Mouse (Mus musculus) neural tube, embryonic 14.5 days (tissue): Measurements from ENCODE around the gene Abcc12. TPM values are rescaled to one million over a fixed set of nuclear protein-coding genes. Genes with fewer than 3 reads are reported as not detected.

Experiments
- ATAC-seq: fragments of 200-750 bp; cut with Nextera tagmentation; 2 replicates; pipeline ENCODE4 v1.8.0; 2017; ENCODE audit warnings: low read depth, mild to moderate bottlenecking, moderate TSS enrichment, moderate library complexity
- H3K27ac ChIP-seq: fragments of 300-500 bp; sonication (generic); 2 replicates; pipeline ENCODE4 v1.5.1; 2014; ENCODE audit warnings: low read depth, mild to moderate bottlenecking, control low read depth, low read length, moderate library complexity, mixed read lengths
- H3K27me3 ChIP-seq: fragments of 300-500 bp; sonication (generic); 2 replicates; pipeline ENCODE4 v1.6.1; 2014; ENCODE audit warnings: low read length; ENCODE audit not compliant: control insufficient read depth, insufficient read depth
- H3K36me3 ChIP-seq: fragments of 300-500 bp; sonication (generic); 2 replicates; pipeline ENCODE4 v1.6.1; 2014; ENCODE audit warnings: low read length, mixed read lengths; ENCODE audit not compliant: control insufficient read depth, insufficient read depth
- H3K4me1 ChIP-seq: fragments of 300-500 bp; sonication (generic); 2 replicates; pipeline ENCODE4 v1.6.1; 2014; ENCODE audit warnings: low read length; ENCODE audit not compliant: control insufficient read depth, insufficient read depth
- H3K4me2 ChIP-seq: fragments of 300-500 bp; sonication (generic); 2 replicates; pipeline ENCODE4 v1.6.1; 2014; ENCODE audit warnings: mild to moderate bottlenecking, low read depth, low read length, control low read depth
- H3K4me3 ChIP-seq: fragments of 300-500 bp; sonication (generic); 2 replicates; pipeline ENCODE4 v1.5.1; 2014; ENCODE audit warnings: low read depth, low read length, control low read depth, mixed read lengths
- H3K9ac ChIP-seq: fragments of 300-500 bp; sonication (generic); replicated peaks from 2 replicates; pipeline ENCODE4 v1.6.1; 2014; ENCODE audit warnings: low read depth, mild to moderate bottlenecking, control low read depth, low read length, mixed read lengths
- H3K9me3 ChIP-seq: fragments of 300-500 bp; sonication (generic); 2 replicates; pipeline ENCODE4 v1.6.1; 2016; ENCODE audit warnings: low read length; ENCODE audit not compliant: control insufficient read depth
- WGBS: fragments of 180-500 bp; shearing (Covaris S2); extraction: QIAGEN DNeasy Blood & Tissue Kit; methylation state at CpG from one replicate; pipeline ENCODE4 v1.1.7; 2014; 5-methylcytosine and 5-hydroxymethylcytosine counted together
- polyA plus RNA-seq: library from polyadenylated mRNA; unstranded; fragments of >200 nt; fragmentation: Nextera tagmentation; extraction: Ambion mirVana; gene quantifications from 2 replicates; pipeline ENCODE4 v1.2.1, GENCODE M21; 2014

Abcc12 gene
- polyA plus RNA-seq, 1 experiment from 2014 or later, result 0.17 TPM

DNA sequence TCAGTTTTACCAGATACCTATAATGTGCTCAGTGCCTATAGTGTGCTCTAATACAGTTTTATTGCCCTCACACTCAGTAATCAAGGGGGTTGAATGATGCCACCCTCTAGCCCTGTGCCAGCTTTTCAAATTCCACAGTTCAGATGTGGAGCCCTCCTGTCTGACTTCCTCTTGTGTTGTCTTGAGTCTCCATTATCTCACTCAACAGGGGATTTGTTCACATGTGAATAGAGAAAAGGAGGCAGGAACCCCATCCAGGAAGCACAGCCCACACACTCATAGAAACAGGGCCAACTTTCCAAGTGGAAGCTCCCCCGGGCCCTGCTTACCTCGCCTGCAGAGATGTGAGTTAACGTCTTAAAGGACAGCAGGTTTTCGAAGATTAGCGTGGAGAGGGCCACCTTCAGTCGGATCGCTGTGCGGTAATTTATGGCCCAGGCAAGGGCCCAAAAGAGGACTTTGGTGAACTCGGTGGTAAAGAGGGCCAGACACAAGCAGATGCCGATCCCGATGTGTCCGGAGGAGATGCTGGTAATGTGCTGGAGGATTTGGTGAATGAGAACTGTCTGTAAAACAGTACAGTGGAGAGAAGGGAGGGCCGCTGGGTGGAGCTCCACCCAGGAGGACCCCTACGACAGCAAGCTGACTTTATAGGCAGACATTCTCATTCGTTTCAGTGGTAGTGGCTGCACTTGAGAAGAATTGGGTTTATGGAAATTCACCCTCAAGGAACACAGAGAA lies 20.4 kb downstream of the Abcc12 start:
- H3K4me1 ChIP-seq, result no peaks in the 10 kb centered on the region
- no peaks in the 10 kb centered on the region for H3K36me3 ChIP-seq
- H3K9ac ChIP-seq, result no peak overlapping the region
- no peak overlapping the region for H3K4me2 ChIP-seq
- no peak for ATAC-seq
- H3K4me3 ChIP-seq, result no peak overlapping the region
- H3K27me3 ChIP-seq, result no peaks in the 10 kb centered on the region
- no peak overlapping the region for H3K27ac ChIP-seq
- H3K9me3 ChIP-seq, result no peaks in the 10 kb centered on the region
- WGBS, result 75% methylated on average over 15 of the region's 15 CpGs

DNA sequence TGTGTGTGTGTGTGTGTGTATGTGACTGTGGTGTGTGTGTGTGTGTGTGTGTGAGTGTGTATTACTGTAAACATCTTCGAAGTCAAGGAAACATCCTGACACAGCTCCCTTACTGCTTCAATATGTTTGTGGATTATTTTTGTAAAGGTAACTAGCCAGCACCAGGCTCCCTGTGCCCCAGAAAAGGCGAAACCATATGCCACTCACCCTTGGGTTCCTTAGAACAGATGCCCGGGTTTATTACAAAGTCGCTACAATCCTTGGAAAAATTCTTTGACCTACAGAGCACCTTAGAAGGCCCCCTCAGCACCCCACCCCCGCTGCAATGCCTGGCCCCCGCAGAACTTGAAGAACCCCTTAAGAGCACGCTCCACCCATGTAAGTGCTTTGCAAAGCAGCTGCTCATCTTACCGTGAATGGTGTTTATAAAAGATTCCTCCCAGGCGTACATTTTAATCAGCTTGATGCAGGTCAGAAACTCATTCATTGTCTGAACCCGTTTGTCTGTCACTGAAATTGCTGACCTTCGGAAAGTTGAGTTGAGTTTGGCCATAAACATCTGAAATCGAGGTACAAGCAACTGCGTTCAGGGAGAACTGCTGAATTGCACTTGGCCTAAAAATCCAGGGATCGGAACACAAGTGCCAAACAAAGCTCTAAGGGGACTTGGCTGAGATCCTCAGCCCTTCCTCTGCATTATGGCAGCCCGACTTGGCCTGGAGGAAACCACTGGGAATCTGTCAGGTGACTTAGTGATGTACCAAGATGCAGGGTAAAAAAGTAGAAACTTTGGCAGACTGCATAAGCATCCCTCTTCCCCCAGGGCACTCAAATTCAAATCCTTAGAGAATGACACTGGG lies 23.1 kb downstream of the Abcc12 start:
- no peak for ATAC-seq

DNA sequence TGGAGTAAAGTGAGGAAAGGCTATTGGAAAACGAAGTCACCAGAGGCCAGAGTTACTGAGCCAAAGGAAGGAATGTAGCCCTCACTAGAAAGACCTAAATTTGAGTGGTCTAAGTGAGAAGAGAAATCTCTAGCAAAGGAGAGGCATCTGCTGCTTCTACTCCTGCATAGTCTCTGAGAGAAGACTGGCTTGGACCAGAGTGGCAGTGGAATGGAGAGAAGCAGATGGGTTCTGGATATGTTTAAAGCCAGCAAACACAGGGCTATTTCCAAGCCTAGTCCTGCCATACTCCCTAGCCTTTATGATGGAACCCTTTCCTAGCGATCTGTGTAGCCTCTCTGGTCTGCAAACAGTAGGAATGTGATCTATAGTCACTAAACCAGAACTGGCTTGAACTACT lies 24.9 kb downstream of the Abcc12 start:
- H3K27me3 ChIP-seq, result no peaks in the 10 kb centered on the region
- H3K4me2 ChIP-seq, result no peak overlapping the region
- WGBS, result 83% methylated on average over 2 of the region's 2 CpGs
- no peak overlapping the region for H3K9ac ChIP-seq
- no peaks in the 10 kb centered on the region for H3K4me1 ChIP-seq
- no peak overlapping the region for H3K27ac ChIP-seq
- ATAC-seq, result no peak
- no peaks in the 10 kb centered on the region for H3K36me3 ChIP-seq
- H3K9me3 ChIP-seq, result no peaks in the 10 kb centered on the region
- H3K4me3 ChIP-seq, result no peak overlapping the region

More for the DNA sequence above, 23.1 kb downstream of the Abcc12 start:
- Histone ChIP-seq H3K9ac (no peak overlapping the region), H3K36me3 (no peaks in the 10 kb centered on the region), H3K4me3 (no peak overlapping the region), H3K9me3 (no peaks in the 10 kb centered on the region), H3K4me1 (no peaks in the 10 kb centered on the region), H3K27me3 (no peaks in the 10 kb centered on the region), H3K27ac (no peak overlapping the region), H3K4me2 (no peak overlapping the region)
- WGBS, result 83% methylated on average over 15 of the region's 15 CpGs

DNA sequence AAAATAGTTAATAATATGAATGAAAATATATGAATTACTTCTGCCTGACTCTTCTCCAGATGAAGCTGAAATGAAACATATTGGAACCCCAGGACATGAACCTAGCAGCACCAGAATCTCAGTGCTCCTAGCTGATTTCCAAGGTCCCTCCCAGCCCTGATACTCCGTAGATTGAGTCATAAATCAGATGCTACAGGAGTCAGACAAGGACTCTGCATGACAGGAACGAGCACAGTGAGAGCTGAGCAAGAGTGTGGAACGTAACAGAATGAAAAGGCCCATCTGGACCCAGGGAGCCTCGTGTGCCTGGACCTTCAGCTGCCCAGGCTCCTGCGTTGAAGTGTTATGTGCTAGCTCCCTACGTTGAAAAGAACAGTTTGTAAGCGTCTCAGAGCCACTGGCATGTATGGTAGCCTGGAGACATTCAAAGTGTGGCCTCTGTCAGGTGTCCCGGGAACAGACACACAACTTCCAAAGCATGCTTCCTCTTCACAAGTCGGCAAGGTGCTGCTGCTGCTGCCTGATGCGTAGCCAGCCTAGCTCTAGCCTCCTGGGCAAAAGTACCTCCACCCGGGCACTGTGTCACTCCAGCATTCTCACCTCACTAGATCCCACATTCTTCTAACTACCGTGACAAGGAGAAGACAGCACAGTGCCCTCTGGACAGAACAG lies 26.1 kb downstream of the Abcc12 start:
- WGBS, result 77% methylated on average over 12 of the region's 12 CpGs
- Histone ChIP-seq H3K27ac (no peak overlapping the region), H3K4me2 (no peak overlapping the region), H3K4me3 (no peak overlapping the region), H3K27me3 (no peaks in the 10 kb centered on the region), H3K36me3 (no peaks in the 10 kb centered on the region), H3K9me3 (no peaks in the 10 kb centered on the region), H3K4me1 (no peaks in the 10 kb centered on the region), H3K9ac (no peak overlapping the region)
- no peak for ATAC-seq

DNA sequence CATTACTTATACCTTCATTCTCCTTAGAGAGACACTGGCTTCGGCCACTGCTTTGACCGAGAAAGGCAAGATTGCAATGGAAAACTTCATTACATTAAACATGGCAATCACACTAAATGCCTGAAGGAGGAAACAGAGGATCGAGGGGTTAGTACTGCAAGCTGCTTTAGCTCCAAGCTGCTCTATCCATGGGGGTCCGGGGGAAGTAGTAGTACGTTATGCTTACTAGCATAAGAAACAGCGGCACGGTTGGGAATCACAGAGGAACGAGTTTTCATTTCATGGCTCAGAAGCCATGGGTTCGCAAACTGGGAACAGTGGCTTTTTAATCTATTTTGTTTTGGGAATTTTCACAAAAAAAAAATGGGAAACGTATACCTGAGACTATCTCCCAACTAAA lies 30.0 kb downstream of the Abcc12 start:
- 78% methylated on average over 10 of the region's 10 CpGs for WGBS
- Histone ChIP-seq H3K9me3 (no peaks in the 10 kb centered on the region), H3K4me1 (no peaks in the 10 kb centered on the region), H3K4me3 (no peak overlapping the region), H3K27me3 (no peaks in the 10 kb centered on the region), H3K9ac (no peak overlapping the region), H3K4me2 (no peak overlapping the region), H3K27ac (no peak overlapping the region), H3K36me3 (no peaks in the 10 kb centered on the region)
- no peak for ATAC-seq

DNA sequence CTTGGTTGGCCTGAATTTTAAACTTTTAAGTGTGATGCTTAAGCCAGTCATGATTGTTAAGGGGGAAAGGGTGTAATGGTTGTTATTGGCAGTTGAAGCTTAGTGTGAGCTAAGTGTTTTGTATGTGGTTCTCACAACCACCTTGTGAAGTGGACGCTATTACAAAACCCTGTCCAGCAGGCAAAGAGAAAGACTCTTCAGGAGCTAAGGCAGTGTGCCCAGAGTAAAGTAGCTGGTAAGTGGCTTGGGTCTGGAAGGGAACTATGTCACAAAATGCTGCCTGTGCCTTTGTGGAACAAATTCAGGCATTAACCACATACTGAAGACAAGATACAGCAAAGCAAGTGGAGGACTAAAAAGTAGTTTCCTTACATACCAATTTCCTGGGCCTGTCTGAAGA lies 34.5 kb downstream of the Abcc12 start:
- no peak for ATAC-seq
- WGBS, result 96% methylated on average over 1 of the region's 1 CpGs
- no peaks in the 10 kb centered on the region for H3K4me1 ChIP-seq

DNA sequence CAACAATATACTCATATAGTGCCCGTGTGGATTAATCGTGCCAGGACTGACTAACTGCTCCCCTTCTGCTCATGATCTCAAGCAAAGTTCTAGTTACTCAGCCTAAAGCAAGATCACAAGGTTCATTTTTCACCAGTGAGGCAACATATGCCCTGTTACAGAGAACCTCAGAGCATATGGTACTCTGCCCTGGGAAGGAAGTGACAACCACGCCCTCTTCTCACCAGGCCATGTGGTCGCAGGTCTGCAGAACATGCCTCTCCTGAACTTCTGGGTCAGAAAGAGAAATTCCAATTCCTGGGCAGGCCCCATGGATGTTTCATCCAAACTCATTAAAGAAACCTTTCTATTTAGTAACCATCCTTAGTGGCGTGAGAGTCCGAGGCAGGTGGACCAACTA lies 39.6 kb downstream of the Abcc12 start:
- Histone ChIP-seq H3K9me3 (no peaks in the 10 kb centered on the region), H3K4me2 (no peak overlapping the region), H3K9ac (no peak overlapping the region), H3K27ac (no peak overlapping the region), H3K4me3 (no peak overlapping the region), H3K36me3 (no peaks in the 10 kb centered on the region), H3K27me3 (no peaks in the 10 kb centered on the region), H3K4me1 (0 out of 2 replicates have a peak, but pooled peaks cover 3% of the 10 kb centered on the region)
- ATAC-seq, result no peak
- WGBS, result 92% methylated on average over 6 of the region's 6 CpGs

More for the DNA sequence above, 34.5 kb downstream of the Abcc12 start:
- Histone ChIP-seq H3K27me3 (no peaks in the 10 kb centered on the region), H3K9me3 (no peaks in the 10 kb centered on the region), H3K4me2 (no peak overlapping the region), H3K27ac (no peak overlapping the region), H3K36me3 (no peaks in the 10 kb centered on the region), H3K9ac (no peak overlapping the region), H3K4me3 (no peak overlapping the region)

DNA sequence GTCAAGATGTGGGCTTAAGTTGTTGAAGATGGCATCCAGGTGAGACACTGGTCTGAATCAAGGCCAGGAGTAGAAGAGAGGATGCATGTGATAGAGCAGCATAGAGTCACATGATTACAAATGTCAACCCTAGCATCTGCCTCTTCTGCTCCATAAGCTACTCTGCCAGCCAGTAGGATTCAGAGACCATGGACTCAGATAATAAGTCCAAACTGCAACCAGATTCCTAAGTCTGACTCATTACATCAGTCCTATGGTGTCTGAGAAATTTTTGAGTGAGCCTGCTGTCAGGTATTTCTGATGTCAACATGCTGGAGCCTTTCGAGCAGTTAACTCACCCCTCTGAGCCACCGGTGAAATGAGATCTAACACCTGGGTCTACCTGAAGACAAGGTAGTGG lies 40.1 kb downstream of the Abcc12 start:
- Histone ChIP-seq H3K9ac (no peak overlapping the region), H3K4me3 (no peak overlapping the region), H3K4me2 (no peak overlapping the region), H3K4me1 (0 out of 2 replicates have a peak, but pooled peaks cover 3% of the 10 kb centered on the region), H3K27ac (no peak overlapping the region), H3K27me3 (no peaks in the 10 kb centered on the region), H3K9me3 (no peaks in the 10 kb centered on the region), H3K36me3 (no peaks in the 10 kb centered on the region)
- no peak for ATAC-seq
- 96% methylated on average over 2 of the region's 2 CpGs for WGBS

DNA sequence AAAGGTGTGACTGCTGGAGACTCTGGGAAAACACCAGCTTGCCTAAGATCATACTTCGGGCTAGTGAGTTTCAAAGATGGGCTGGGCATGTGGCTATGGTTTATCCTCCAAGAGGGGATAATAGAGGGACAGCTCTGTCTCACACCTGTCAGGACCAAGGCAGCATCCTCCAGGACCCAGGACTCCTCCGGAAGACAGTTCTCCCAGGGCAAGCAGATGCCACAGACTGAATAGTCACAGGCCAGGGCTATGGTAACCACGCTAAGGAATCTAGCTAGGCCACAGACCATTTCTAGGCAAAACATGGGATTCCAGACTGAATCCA lies 43.9 kb downstream of the Abcc12 start:
- 0 out of 2 replicates have a peak, but pooled peaks cover 3% of the 10 kb centered on the region for H3K4me1 ChIP-seq
- no peaks in the 10 kb centered on the region for H3K36me3 ChIP-seq
- 72% methylated on average over 3 of the region's 3 CpGs for WGBS
- no peaks in the 10 kb centered on the region for H3K27me3 ChIP-seq
- no peaks in the 10 kb centered on the region for H3K9me3 ChIP-seq
- no peak for ATAC-seq
- H3K27ac ChIP-seq, result no peak overlapping the region
- H3K9ac ChIP-seq, result no peak overlapping the region
- H3K4me3 ChIP-seq, result no peak overlapping the region
- H3K4me2 ChIP-seq, result no peak overlapping the region
